Mouse (Mus musculus) G1E (cell line): ENCODE data around the gene Kirrel.
"Not testable (repeated sequence)": the region's sequence is repeated elsewhere in the genome, so short reads cannot be mapped to it uniquely, and the experiment has no call there.

ENCODE experiments used
- CTCF ChIP-seq: IDR thresholded peaks from 2 replicates; pipeline ENCODE4 v1.5.1; 2012; ENCODE audit warnings: low read depth, low read length, inconsistent platforms, mixed read lengths
- TAL1 ChIP-seq: conservative IDR thresholded peaks from 2 replicates; pipeline ENCODE4 v1.6.1; 2012; ENCODE audit warnings: low read depth, low read length, inconsistent platforms, mixed read lengths

DNA sequence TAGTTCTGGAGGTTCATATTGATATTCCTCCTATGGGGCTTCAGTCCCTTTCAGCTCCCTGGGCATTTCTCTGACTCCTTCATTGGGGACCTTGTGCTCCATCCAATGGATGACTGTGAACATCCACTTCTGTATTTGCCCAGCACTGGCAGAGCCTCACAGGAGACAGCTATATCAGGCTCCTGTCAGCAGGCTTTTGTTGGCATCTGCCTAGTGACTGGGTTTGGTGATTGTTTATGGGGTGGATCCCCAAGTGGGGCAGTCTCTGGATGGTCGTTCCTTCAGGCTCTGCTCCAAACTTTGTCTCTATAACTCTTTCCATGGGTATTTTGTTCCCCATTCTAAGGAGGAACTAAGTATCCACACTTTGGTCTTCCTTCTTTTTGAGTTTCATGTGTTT lies 60.7 kb downstream of the Kirrel start:
- not testable (repeated sequence) for TF ChIP-seq CTCF, TAL1
